Mouse (Mus musculus) kidney, embryonic 14.5 days (tissue): ENCODE data around the gene Atraid. TPM values are rescaled to one million over a fixed set of nuclear protein-coding genes. Genes with fewer than 3 reads are reported as not detected.
"Not testable (repeated sequence)": the region's sequence is repeated elsewhere in the genome, so short reads cannot be mapped to it uniquely, and the experiment has no call there.

ENCODE experiments used
- ATAC-seq: fragments of 200-750 bp; cut with Nextera tagmentation; 2 replicates; pipeline ENCODE4 v1.8.0; 2017; ENCODE audit warnings: moderate number of reproducible peaks, mild to moderate bottlenecking, moderate TSS enrichment, moderate library complexity; ENCODE audit not compliant: low FRiP score, low TSS enrichment
- H3K27ac ChIP-seq: fragments of 300-500 bp; sonication (generic); 2 replicates; pipeline ENCODE4 v1.5.1; 2014; ENCODE audit warnings: low read depth, mild to moderate bottlenecking, low read length, moderate library complexity, mixed read lengths
- H3K27me3 ChIP-seq: fragments of 300-500 bp; sonication (generic); 2 replicates; pipeline ENCODE4 v1.6.1; 2014; ENCODE audit warnings: mild to moderate bottlenecking, low read length; ENCODE audit not compliant: control insufficient read depth, insufficient read depth
- H3K36me3 ChIP-seq: fragments of 300-500 bp; sonication (generic); 2 replicates; pipeline ENCODE4 v1.6.1; 2014; ENCODE audit warnings: low read length, mixed read lengths; ENCODE audit not compliant: control insufficient read depth, insufficient read depth
- H3K4me1 ChIP-seq: fragments of 300-500 bp; sonication (generic); 2 replicates; pipeline ENCODE4 v1.6.1; 2014; ENCODE audit warnings: low read length, mixed read lengths; ENCODE audit not compliant: control insufficient read depth, insufficient read depth
- H3K4me2 ChIP-seq: fragments of 300-500 bp; sonication (generic); replicated peaks from 2 replicates; pipeline ENCODE4 v1.6.1; 2014; ENCODE audit warnings: low read depth, mild to moderate bottlenecking, low read length
- H3K4me3 ChIP-seq: fragments of 300-500 bp; sonication (generic); 2 replicates; pipeline ENCODE4 v1.5.1; 2014; ENCODE audit warnings: mild to moderate bottlenecking, low read length
- H3K9ac ChIP-seq: fragments of 300-500 bp; sonication (generic); 2 replicates; pipeline ENCODE4 v1.6.1; 2014; ENCODE audit warnings: low read depth, mild to moderate bottlenecking, low read length, moderate library complexity
- H3K9me3 ChIP-seq: fragments of 300-500 bp; sonication (generic); 2 replicates; pipeline ENCODE4 v1.6.1; 2016; ENCODE audit warnings: low read length; ENCODE audit not compliant: control insufficient read depth
- WGBS: fragments of 180-500 bp; shearing (Covaris S2); extraction: QIAGEN DNeasy Blood & Tissue Kit; methylation state at CpG from one replicate; pipeline ENCODE4 v1.1.7; 2014; 5-methylcytosine and 5-hydroxymethylcytosine counted together
- polyA plus RNA-seq: library from polyadenylated mRNA; unstranded; fragments of >200 nt; fragmentation: Nextera tagmentation; extraction: Ambion mirVana; gene quantifications from 2 replicates; pipeline ENCODE4 v1.2.1, GENCODE M21; 2014

Gene Atraid
- polyA plus RNA-seq, 1 experiment from 2014 or later = 144 TPM

- H3K9ac ChIP-seq = peak overlapping the region; percentile 71
- peak overlapping the region; percentile 78 for H3K4me2 ChIP-seq
- no peak overlapping the region for H3K27ac ChIP-seq
- H3K4me3 ChIP-seq = peak overlapping the region; percentile 70
- H3K36me3 ChIP-seq = peaks cover 3% of the 10 kb centered on the region; the same call in 1 of the 2 replicates
- H3K4me1 ChIP-seq = peaks cover 7% of the 10 kb centered on the region; the same call in 1 of the 2 replicates
- no peak for ATAC-seq
- no peaks in the 10 kb centered on the region for H3K9me3 ChIP-seq
- 70% methylated on average over 5 of the region's 5 CpGs for WGBS
- no peaks in the 10 kb centered on the region for H3K27me3 ChIP-seq
Observed at GRCm38 (mm10) chr5:31047074-31047473, 1.0 kb upstream of the Atraid start.

DNA sequence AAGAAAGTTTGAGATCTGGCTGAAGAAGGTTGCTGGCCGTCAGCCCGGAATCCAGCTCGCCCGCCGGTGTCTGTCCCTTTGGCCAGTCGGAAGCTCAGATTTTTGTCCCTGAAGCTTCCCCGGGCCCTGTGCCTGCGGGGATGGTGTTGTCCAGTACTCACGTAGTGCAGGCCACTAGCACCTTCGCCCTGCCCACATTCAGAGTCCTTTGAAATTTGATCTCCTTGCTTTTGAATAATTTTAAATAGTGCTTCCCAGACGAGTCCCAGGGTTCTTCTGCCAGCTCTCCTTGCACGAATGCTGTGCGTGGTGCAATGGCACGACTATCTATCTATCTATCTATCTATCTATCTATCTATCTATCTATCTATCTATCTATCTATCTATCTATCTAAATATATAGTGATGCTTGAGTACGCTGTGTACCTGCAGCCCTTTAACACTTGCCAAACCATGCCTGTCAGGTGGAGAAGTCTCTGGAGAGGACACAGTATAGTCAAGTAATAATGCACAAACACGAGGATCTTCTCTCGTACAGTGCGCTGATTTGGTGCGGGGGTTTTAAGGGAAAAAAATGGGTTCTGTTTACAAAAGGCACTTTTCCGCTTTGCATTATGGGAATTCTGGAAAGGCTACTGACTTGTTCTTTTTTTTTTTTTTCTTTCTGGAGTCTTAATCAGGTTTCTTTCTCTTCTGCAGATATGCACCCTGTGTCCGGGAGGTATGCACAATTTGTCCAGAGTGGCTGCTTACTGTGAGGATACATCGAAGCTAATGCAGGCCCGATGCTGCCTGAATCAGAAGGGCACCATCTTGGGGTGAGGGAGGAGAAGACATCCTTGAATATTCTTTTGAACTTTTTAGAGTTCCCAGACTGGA, 890 bp downstream of the Atraid start, which contains the start of gene Slc5a6:
Gene Slc5a6 (minus strand): TSS at position 162 of the 879 bp plus-strand sequence.
- 1% methylated on average over 23 of the region's 23 CpGs for WGBS

DNA sequence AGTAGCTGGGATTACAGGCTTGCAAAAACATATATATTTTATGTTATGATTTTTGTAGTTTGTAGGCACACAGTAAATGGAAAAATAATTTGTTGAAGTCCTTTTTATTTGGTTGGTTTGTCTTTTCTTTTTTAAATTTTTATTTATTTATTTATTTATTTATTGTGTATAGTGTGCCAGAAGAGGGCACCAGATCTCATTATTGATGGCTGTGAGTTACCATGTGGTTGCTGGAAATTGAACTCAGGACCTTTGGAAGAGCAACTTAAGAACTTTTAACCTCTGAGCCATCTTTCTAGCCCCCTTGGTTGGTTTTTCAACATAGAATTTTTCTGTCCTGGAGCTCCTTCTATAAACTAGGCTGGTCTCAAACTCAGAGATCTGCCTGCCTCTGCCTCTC, 2.3 kb downstream of the Atraid start:
- ATAC-seq = no peak
- peaks cover 14% of the 10 kb centered on the region for H3K4me1 ChIP-seq
- H3K4me2 ChIP-seq = no peak overlapping the region
- H3K9me3 ChIP-seq = no peaks in the 10 kb centered on the region
- no peaks in the 10 kb centered on the region for H3K27me3 ChIP-seq
- H3K9ac ChIP-seq = no peak overlapping the region
- no peak overlapping the region for H3K27ac ChIP-seq
- H3K4me3 ChIP-seq = no peak overlapping the region
- peaks cover 6% of the 10 kb centered on the region; the same call in 1 of the 2 replicates for H3K36me3 ChIP-seq

More for the DNA sequence above, 890 bp downstream of the Atraid start, which contains the start of gene Slc5a6:
- peak within 1 kb of the TSS; percentile 78 for H3K4me2 ChIP-seq
- peaks cover 6% of the 10 kb centered on the region; the same call in 1 of the 2 replicates for H3K36me3 ChIP-seq
- peak within 1 kb of the TSS; percentile 92 for H3K27ac ChIP-seq
- H3K9ac ChIP-seq = peak within 1 kb of the TSS; percentile 71
- peak; percentile 41 for ATAC-seq
- H3K27me3 ChIP-seq = no peaks in the 10 kb centered on the region
- peaks cover 9% of the 10 kb centered on the region; the same call in 1 of the 2 replicates for H3K4me1 ChIP-seq
- H3K9me3 ChIP-seq = no peaks in the 10 kb centered on the region
- peak within 1 kb of the TSS; percentile 70 for H3K4me3 ChIP-seq

DNA sequence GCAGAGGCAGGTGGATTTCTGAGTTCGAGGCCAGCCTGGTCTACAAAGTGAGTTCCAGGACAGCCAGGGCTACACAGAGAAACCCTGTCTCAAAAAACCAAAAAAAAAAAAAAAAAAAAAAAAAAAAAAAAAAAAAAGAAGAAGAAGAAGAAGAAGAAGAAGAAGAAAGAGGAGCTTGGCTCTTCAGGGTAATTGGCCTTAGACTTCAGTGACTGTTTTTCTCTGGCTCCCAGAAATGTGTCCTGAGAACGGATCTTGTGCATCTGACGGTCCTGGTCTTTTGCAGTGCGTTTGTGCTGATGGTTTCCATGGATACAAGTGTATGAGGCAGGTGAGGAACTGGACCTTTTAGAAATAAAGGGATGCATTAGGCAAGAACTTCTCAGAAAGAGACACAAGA, 5.6 kb downstream of the Atraid start:
- WGBS = 63% methylated on average over 4 of the region's 4 CpGs

GRCm38 (mm10) chr5:31054261-31055215, 6.4 kb downstream of the Atraid start, which contains the start of gene Cad:
TSS of gene Cad (plus strand) at chr5:31054780.
- peak within 1 kb of the TSS; percentile 76 for H3K27ac ChIP-seq
- H3K27me3 ChIP-seq = no peaks in the 10 kb centered on the region
- WGBS = under 1% methylated on average over 64 of the region's 64 CpGs
- no peaks in the 10 kb centered on the region for H3K9me3 ChIP-seq
- peaks cover 26% of the 10 kb centered on the region for H3K36me3 ChIP-seq
- H3K4me3 ChIP-seq = peak within 1 kb of the TSS; percentile 80
- ATAC-seq = peak; percentile 98
- H3K4me1 ChIP-seq = peaks cover 14% of the 10 kb centered on the region
- peak within 1 kb of the TSS; percentile 91 for H3K4me2 ChIP-seq
- peak within 1 kb of the TSS; percentile 88 for H3K9ac ChIP-seq

More for the DNA sequence above, 5.6 kb downstream of the Atraid start:
- Histone ChIP-seq H3K4me2 (peak overlapping the region; percentile 91), H3K9ac (peak overlapping the region; percentile 88; the same call in 1 of the 2 replicates), H3K4me1 (peaks cover 14% of the 10 kb centered on the region), H3K4me3 (peak overlapping the region; percentile 80), H3K27ac (peak overlapping the region; percentile 76; the same call in 1 of the 2 replicates), H3K36me3 (peaks cover 18% of the 10 kb centered on the region)
- not testable (repeated sequence) for H3K9me3 ChIP-seq, H3K27me3 ChIP-seq, ATAC-seq

GRCm38 (mm10) chr5:31055216-31056140, 7.4 kb downstream of the Atraid start:
- H3K4me1 ChIP-seq = peaks cover 14% of the 10 kb centered on the region
- peak overlapping the region; percentile 76 for H3K27ac ChIP-seq
- H3K27me3 ChIP-seq = no peaks in the 10 kb centered on the region
- 12% methylated on average over 19 of the region's 19 CpGs for WGBS
- H3K4me2 ChIP-seq = peak overlapping the region; percentile 91
- H3K4me3 ChIP-seq = peak overlapping the region; percentile 80
- no peaks in the 10 kb centered on the region for H3K9me3 ChIP-seq
- H3K36me3 ChIP-seq = peaks cover 35% of the 10 kb centered on the region
- H3K9ac ChIP-seq = peak overlapping the region; percentile 88
- peak; percentile 36 for ATAC-seq

DNA sequence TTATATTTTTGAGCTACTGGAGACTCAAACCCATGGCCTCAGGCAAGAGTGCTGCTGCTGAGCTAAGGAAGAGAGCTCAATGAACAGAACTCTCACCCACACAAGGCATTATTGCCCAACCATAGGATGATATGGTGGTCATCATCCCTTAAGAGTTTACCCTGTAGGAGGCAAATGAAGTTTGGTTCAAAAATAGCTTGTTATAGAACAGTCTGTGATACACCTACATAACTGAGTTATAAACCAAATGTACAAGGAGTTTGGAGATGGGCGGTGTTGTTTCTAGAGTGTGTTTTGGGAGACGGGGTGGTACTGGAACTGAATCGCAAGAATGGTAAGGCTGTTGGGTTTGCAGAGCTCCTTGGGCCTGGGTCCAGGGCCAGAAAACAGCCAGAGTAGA, 21.7 kb downstream of the Atraid start:
- Histone ChIP-seq H3K27ac (no peak overlapping the region), H3K4me2 (no peak overlapping the region), H3K27me3 (no peaks in the 10 kb centered on the region), H3K4me1 (no peaks in the 10 kb centered on the region), H3K4me3 (no peak overlapping the region), H3K36me3 (peaks cover 85% of the 10 kb centered on the region), H3K9me3 (no peaks in the 10 kb centered on the region), H3K9ac (no peak overlapping the region)
- no peak for ATAC-seq
- 88% methylated on average over 3 of the region's 3 CpGs for WGBS

- Histone ChIP-seq H3K27me3 (no peaks in the 10 kb centered on the region), H3K4me1 (no peaks in the 10 kb centered on the region), H3K9ac (no peak overlapping the region), H3K4me3 (no peak overlapping the region), H3K36me3 (peaks cover 97% of the 10 kb centered on the region), H3K9me3 (no peaks in the 10 kb centered on the region), H3K27ac (no peak overlapping the region), H3K4me2 (no peak overlapping the region)
- 90% methylated on average over 2 of the region's 2 CpGs for whole genome bisulfite sequencing
- ATAC-seq = no peak
Observed at GRCm38 (mm10) chr5:31071059-31071458, 22.9 kb downstream of the Atraid start.
